Mouse (Mus musculus) embryonic facial prominence, embryonic 15.5 days (tissue): ENCODE measurements around the gene Mknk1. TPM values are rescaled to one million over a fixed set of nuclear protein-coding genes. Genes with fewer than 3 reads are reported as not detected.

ENCODE experiments used
- ATAC-seq: fragments of 200-750 bp; cut with Nextera tagmentation; 2 replicates; pipeline ENCODE4 v1.8.0; 2017; ENCODE audit warnings: low read depth, moderate TSS enrichment; ENCODE audit not compliant: insufficient number of reproducible peaks, low FRiP score, low TSS enrichment
- H3K27ac ChIP-seq: fragments of 300-500 bp; sonication (generic); replicated peaks from 2 replicates; pipeline ENCODE4 v1.5.1; 2015; ENCODE audit warnings: mild to moderate bottlenecking, inconsistent platforms
- H3K27me3 ChIP-seq: fragments of 300-500 bp; sonication (generic); 2 replicates; pipeline ENCODE4 v1.6.1; 2015; ENCODE audit warnings: inconsistent platforms
- H3K36me3 ChIP-seq: fragments of 300-500 bp; sonication (generic); 2 replicates; pipeline ENCODE4 v1.6.1; 2015; ENCODE audit warnings: mild to moderate bottlenecking, inconsistent platforms
- H3K4me1 ChIP-seq: fragments of 300-500 bp; sonication (generic); 2 replicates; pipeline ENCODE4 v1.6.1; 2015; ENCODE audit warnings: inconsistent platforms
- H3K4me2 ChIP-seq: fragments of 300-500 bp; sonication (generic); replicated peaks from 2 replicates; pipeline ENCODE4 v1.6.1; 2015; ENCODE audit warnings: mild to moderate bottlenecking, inconsistent platforms
- H3K4me3 ChIP-seq: fragments of 300-500 bp; sonication (generic); replicated peaks from 2 replicates; pipeline ENCODE4 v1.5.1; 2015; ENCODE audit warnings: mild to moderate bottlenecking, inconsistent platforms
- H3K9ac ChIP-seq: fragments of 300-500 bp; sonication (generic); 2 replicates; pipeline ENCODE4 v1.6.1; 2015; ENCODE audit warnings: inconsistent platforms
- H3K9me3 ChIP-seq: fragments of 300-500 bp; sonication (generic); replicated peaks from 2 replicates; pipeline ENCODE4 v1.6.1; 2016; ENCODE audit warnings: inconsistent platforms
- WGBS: fragments of 180-500 bp; shearing (Covaris S2); methylation state at CpG from one replicate; pipeline ENCODE4 v1.1.7; 2015; 5-methylcytosine and 5-hydroxymethylcytosine counted together
- polyA plus RNA-seq: library from polyadenylated mRNA; unstranded; fragments of >200 nt; fragmentation: Nextera tagmentation; extraction: Ambion mirVana; gene quantifications from 2 replicates; pipeline ENCODE4 v1.2.1, GENCODE M21; 2015

Mknk1 gene
- polyA plus RNA-seq, 1 experiment from 2014 or later = 33.2 TPM

- peaks cover 51% of the 10 kb centered on the region for H3K27me3 ChIP-seq
- WGBS = under 1% methylated on average over 31 of the region's 31 CpGs
These were observed 51.6 kb downstream of the Mknk1 start, which contains the start of gene 6430628N08Rik for GRCm38 (mm10) chr4:115890553-115890952. Gene 6430628N08Rik, plus strand, starts transcription at chr4:115890665.

GRCm38 (mm10) chr4:115894281-115894680 is 55.3 kb downstream of the Mknk1 start:
- no peak overlapping the region for H3K27ac ChIP-seq
- no peak overlapping the region for H3K4me3 ChIP-seq
- 11% methylated on average over 3 of the region's 3 CpGs for WGBS
- no peak overlapping the region for H3K4me2 ChIP-seq
- H3K4me1 ChIP-seq = peaks cover 16% of the 10 kb centered on the region
- H3K27me3 ChIP-seq = peaks cover 76% of the 10 kb centered on the region
- H3K36me3 ChIP-seq = no peaks in the 10 kb centered on the region
- ATAC-seq = no peak
- no peaks in the 10 kb centered on the region for H3K9me3 ChIP-seq
- H3K9ac ChIP-seq = no peak overlapping the region

More at GRCm38 (mm10) chr4:115890553-115890952, 51.6 kb downstream of the Mknk1 start, which contains the start of gene 6430628N08Rik:
- 0 out of 2 replicates have a peak within 1 kb of the TSS, but pooled peaks have one; percentile 1 for H3K9ac ChIP-seq
- H3K4me2 ChIP-seq = peak within 1 kb of the TSS; percentile 49
- no peak within 1 kb of the TSS for H3K27ac ChIP-seq
- peaks cover 9% of the 10 kb centered on the region for H3K4me1 ChIP-seq
- H3K36me3 ChIP-seq = no peaks in the 10 kb centered on the region
- peak within 1 kb of the TSS; percentile 27 for H3K4me3 ChIP-seq
- no peaks in the 10 kb centered on the region for H3K9me3 ChIP-seq
- no peak for ATAC-seq

GRCm38 (mm10) chr4:115897901-115898631 is 59.1 kb downstream of the Mknk1 start:
- Histone ChIP-seq H3K27ac (no peak overlapping the region), H3K9me3 (no peaks in the 10 kb centered on the region), H3K4me2 (peak overlapping the region; percentile 77), H3K9ac (peak overlapping the region; percentile 9; the same call in 1 of the 2 replicates), H3K36me3 (no peaks in the 10 kb centered on the region), H3K4me1 (peaks cover 8% of the 10 kb centered on the region), H3K27me3 (peaks cover 70% of the 10 kb centered on the region), H3K4me3 (peak overlapping the region; percentile 39)
- under 1% methylated on average over 56 of the region's 56 CpGs for WGBS
- peak; percentile 8; the same call in 1 of the 2 replicates for ATAC-seq

GRCm38 (mm10) chr4:115902816-115903215 is 63.8 kb downstream of the Mknk1 start:
- Histone ChIP-seq H3K4me3 (no peak overlapping the region), H3K9ac (no peak overlapping the region), H3K4me1 (peaks cover 6% of the 10 kb centered on the region), H3K36me3 (no peaks in the 10 kb centered on the region), H3K4me2 (no peak overlapping the region), H3K9me3 (no peaks in the 10 kb centered on the region), H3K27ac (no peak overlapping the region), H3K27me3 (peaks cover 87% of the 10 kb centered on the region)
- WGBS = 18% methylated on average over 5 of the region's 5 CpGs
- ATAC-seq = no peak

- Histone ChIP-seq H3K9me3 (no peaks in the 10 kb centered on the region), H3K4me1 (no peaks in the 10 kb centered on the region), H3K4me3 (no peak overlapping the region), H3K36me3 (no peaks in the 10 kb centered on the region), H3K9ac (no peak overlapping the region), H3K27me3 (peaks cover 76% of the 10 kb centered on the region), H3K27ac (no peak overlapping the region), H3K4me2 (no peak overlapping the region)
- WGBS = 10% methylated on average over 12 of the region's 12 CpGs
- no peak for ATAC-seq
These were observed 65.4 kb downstream of the Mknk1 start for GRCm38 (mm10) chr4:115904375-115904774.

GRCm38 (mm10) chr4:115905701-115906100 is 66.7 kb downstream of the Mknk1 start:
- Histone ChIP-seq H3K4me2 (no peak overlapping the region), H3K9ac (no peak overlapping the region), H3K9me3 (no peaks in the 10 kb centered on the region), H3K4me1 (no peaks in the 10 kb centered on the region), H3K4me3 (no peak overlapping the region), H3K36me3 (no peaks in the 10 kb centered on the region), H3K27me3 (peaks cover 63% of the 10 kb centered on the region), H3K27ac (no peak overlapping the region)
- WGBS = 6% methylated on average over 7 of the region's 7 CpGs
- ATAC-seq = no peak

- Histone ChIP-seq H3K4me3 (no peak overlapping the region), H3K9me3 (no peaks in the 10 kb centered on the region), H3K27me3 (peaks cover 56% of the 10 kb centered on the region), H3K9ac (no peak overlapping the region), H3K36me3 (no peaks in the 10 kb centered on the region), H3K27ac (no peak overlapping the region), H3K4me2 (no peak overlapping the region), H3K4me1 (0 out of 2 replicates have a peak, but pooled peaks cover 4% of the 10 kb centered on the region)
- 76% methylated on average over 3 of the region's 3 CpGs for WGBS
- ATAC-seq = no peak
These were observed 67.8 kb downstream of the Mknk1 start for GRCm38 (mm10) chr4:115906791-115907190.

GRCm38 (mm10) chr4:115907994-115908393 is 69.0 kb downstream of the Mknk1 start:
- no peaks in the 10 kb centered on the region for H3K9me3 ChIP-seq
- no peak overlapping the region for H3K4me2 ChIP-seq
- H3K27me3 ChIP-seq = peaks cover 49% of the 10 kb centered on the region
- H3K4me3 ChIP-seq = no peak overlapping the region
- 59% methylated on average over 1 of the region's 1 CpGs for WGBS
- H3K9ac ChIP-seq = no peak overlapping the region
- H3K36me3 ChIP-seq = no peaks in the 10 kb centered on the region
- no peak overlapping the region for H3K27ac ChIP-seq
- H3K4me1 ChIP-seq = 0 out of 2 replicates have a peak, but pooled peaks cover 5% of the 10 kb centered on the region
- no peak for ATAC-seq

- no peak overlapping the region for H3K27ac ChIP-seq
These were observed 69.6 kb downstream of the Mknk1 start for GRCm38 (mm10) chr4:115908641-115909040.

GRCm38 (mm10) chr4:115911586-115911985 is 72.6 kb downstream of the Mknk1 start:
- Histone ChIP-seq H3K9me3 (no peaks in the 10 kb centered on the region), H3K27ac (no peak overlapping the region), H3K9ac (no peak overlapping the region), H3K36me3 (no peaks in the 10 kb centered on the region), H3K4me3 (no peak overlapping the region), H3K27me3 (peaks cover 14% of the 10 kb centered on the region), H3K4me1 (0 out of 2 replicates have a peak, but pooled peaks cover 5% of the 10 kb centered on the region), H3K4me2 (no peak overlapping the region)
- 13% methylated on average over 4 of the region's 4 CpGs for WGBS
- peak; percentile 36; the same call in 1 of the 2 replicates for ATAC-seq

More at GRCm38 (mm10) chr4:115908641-115909040, 69.6 kb downstream of the Mknk1 start:
- no peak overlapping the region for H3K4me3 ChIP-seq
- peak; percentile 56 for ATAC-seq
- no peak overlapping the region for H3K9ac ChIP-seq
- 11% methylated on average over 7 of the region's 7 CpGs for WGBS
- H3K4me1 ChIP-seq = 0 out of 2 replicates have a peak, but pooled peaks cover 5% of the 10 kb centered on the region
- no peaks in the 10 kb centered on the region for H3K36me3 ChIP-seq
- H3K9me3 ChIP-seq = no peaks in the 10 kb centered on the region
- H3K4me2 ChIP-seq = no peak overlapping the region
- H3K27me3 ChIP-seq = peaks cover 43% of the 10 kb centered on the region

- no peaks in the 10 kb centered on the region for H3K36me3 ChIP-seq
- H3K4me1 ChIP-seq = no peaks in the 10 kb centered on the region
- no peak overlapping the region for H3K4me2 ChIP-seq
- no peak overlapping the region for H3K27ac ChIP-seq
- ATAC-seq = no peak
- no peaks in the 10 kb centered on the region for H3K9me3 ChIP-seq
- peaks cover 11% of the 10 kb centered on the region for H3K27me3 ChIP-seq
- no peak overlapping the region for H3K4me3 ChIP-seq
- WGBS = 82% methylated on average over 16 of the region's 16 CpGs
- no peak overlapping the region for H3K9ac ChIP-seq
These were observed 80.9 kb downstream of the Mknk1 start for GRCm38 (mm10) chr4:115919911-115920310.
